Mouse (Mus musculus) stomach, postnatal 0 days (tissue): ENCODE data around the gene Tmie.

Experiments used
- CTCF ChIP-seq: IDR thresholded peaks from 2 replicates; pipeline ENCODE4 v1.5.1; 2016; ENCODE audit warnings: antibody characterized with exemption, low read depth, mild to moderate bottlenecking, moderate library complexity
- EP300 ChIP-seq: optimal IDR thresholded peaks from 2 replicates; pipeline ENCODE3; 2016; ENCODE audit warnings: antibody characterized with exemption

GRCm38 (mm10) chr9:110893429-110893828 lies 13.5 kb upstream of the Tmie start:
- TF ChIP-seq CTCF (no peak), EP300 (no peak)
